Mouse (Mus musculus) limb, embryonic 14.5 days (tissue): ENCODE data around the gene Senp7. TPM values are rescaled to one million over a fixed set of nuclear protein-coding genes. Genes with fewer than 3 reads are reported as not detected.
"Not testable (repeated sequence)": the region's sequence is repeated elsewhere in the genome, so short reads cannot be mapped to it uniquely, and the experiment has no call there.

Experiments used
- ATAC-seq: fragments of 200-750 bp; cut with Nextera tagmentation; 2 replicates; pipeline ENCODE4 v1.8.0; 2017; ENCODE audit warnings: low read depth, moderate number of reproducible peaks, moderate TSS enrichment; ENCODE audit not compliant: low FRiP score
- DNase-seq: peaks from one replicate; pipeline ENCODE4 v3.0.0-alpha.2; 2015; ENCODE audit warnings: low spot score
- H3K27ac ChIP-seq: fragments of 300-500 bp; sonication (generic); replicated peaks from 2 replicates; pipeline ENCODE4 v1.5.1; 2014; ENCODE audit warnings: low read depth, mild to moderate bottlenecking, low read length, moderate library complexity, mixed read lengths
- H3K27me3 ChIP-seq: fragments of 300-500 bp; sonication (generic); 2 replicates; pipeline ENCODE4 v1.6.1; 2014; ENCODE audit warnings: low read length, mixed read lengths; ENCODE audit not compliant: control insufficient read depth, insufficient read depth
- H3K36me3 ChIP-seq: fragments of 300-500 bp; sonication (generic); 2 replicates; pipeline ENCODE4 v1.6.1; 2014; ENCODE audit warnings: mild to moderate bottlenecking, low read length, moderate library complexity, mixed read lengths; ENCODE audit not compliant: control insufficient read depth, insufficient read depth
- H3K4me1 ChIP-seq: fragments of 300-500 bp; sonication (generic); 2 replicates; pipeline ENCODE4 v1.6.1; 2014; ENCODE audit warnings: antibody characterized with exemption, low read length, mixed read lengths; ENCODE audit not compliant: control insufficient read depth, insufficient read depth
- H3K4me2 ChIP-seq: fragments of 300-500 bp; sonication (generic); replicated peaks from 2 replicates; pipeline ENCODE4 v1.6.1; 2014; ENCODE audit warnings: low read depth, mild to moderate bottlenecking, low read length, moderate library complexity; ENCODE audit not compliant: severe bottlenecking
- H3K4me3 ChIP-seq: fragments of 300-500 bp; sonication (generic); replicated peaks from 2 replicates; pipeline ENCODE4 v1.5.1; 2014; ENCODE audit warnings: low read length
- H3K9ac ChIP-seq: fragments of 300-500 bp; sonication (generic); 2 replicates; pipeline ENCODE4 v1.6.1; 2014; ENCODE audit warnings: mild to moderate bottlenecking, low read depth, low read length, moderate library complexity; ENCODE audit not compliant: severe bottlenecking
- H3K9me3 ChIP-seq: fragments of 300-500 bp; sonication (generic); 2 replicates; pipeline ENCODE4 v1.6.1; 2016; ENCODE audit warnings: low read length; ENCODE audit not compliant: control insufficient read depth
- POLR2A ChIP-seq: fragments of 200-500 bp; IDR thresholded peaks from 2 replicates; pipeline ENCODE4 v1.8.0; 2012; ENCODE audit warnings: inconsistent platforms, mild to moderate bottlenecking, moderate library complexity, borderline replicate concordance; ENCODE audit not compliant: insufficient read depth, insufficient read length; ENCODE audit errors: extremely low read depth
- WGBS: fragments of 180-500 bp; shearing (Covaris S2); extraction: QIAGEN DNeasy Blood & Tissue Kit; methylation state at CpG from one replicate; pipeline ENCODE4 v1.1.7; 2014; 5-methylcytosine and 5-hydroxymethylcytosine counted together
- polyA plus RNA-seq, 2 experiments: library from polyadenylated mRNA; depleted of rRNA in 1 of 2; stranded (reverse) in 1 of 2; unstranded in 1 of 2; fragments of >200 nt; fragmentation: Nextera tagmentation in 1 of 2; extraction: Ambion mirVana in 1 of 2; gene quantifications; 2 replicates each; pipeline versions ENCODE4 v1.2.1 to v1.2.3; 2012 to 2014

The Senp7 gene
- polyA plus RNA-seq, 2 experiments: 25.3 to 34.5 TPM

DNA sequence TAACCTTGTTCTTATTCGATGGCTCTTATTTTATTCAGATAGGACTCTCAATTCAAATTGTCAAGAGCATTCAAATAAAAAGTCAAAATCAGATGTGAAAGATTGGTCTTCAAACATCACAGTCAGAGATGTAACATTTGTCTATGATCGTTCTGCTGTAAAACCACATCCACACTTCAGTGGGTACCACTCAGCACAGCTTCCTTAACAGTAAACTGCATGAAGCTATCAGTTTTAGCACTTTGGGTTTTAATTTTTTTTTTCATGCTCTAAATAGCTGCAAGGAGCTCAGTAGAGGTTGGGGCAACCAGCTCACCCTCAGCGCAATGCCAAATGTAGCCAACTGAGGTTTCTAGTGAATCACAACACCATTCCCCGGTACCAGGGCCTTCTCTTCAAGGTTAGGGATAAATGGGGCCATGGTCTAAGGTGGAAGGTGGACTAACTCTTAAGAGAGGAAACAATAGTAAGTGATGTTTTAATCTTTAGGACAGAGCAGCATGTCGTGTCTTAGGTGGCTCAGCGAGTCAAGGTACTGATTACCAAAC is 20.5 kb downstream of the Senp7 start:
- 90% methylated on average over 6 of the region's 6 CpGs for WGBS
- TF ChIP-seq POLR2A: no peak
- no peaks in the 10 kb centered on the region for H3K9me3 ChIP-seq

DNA sequence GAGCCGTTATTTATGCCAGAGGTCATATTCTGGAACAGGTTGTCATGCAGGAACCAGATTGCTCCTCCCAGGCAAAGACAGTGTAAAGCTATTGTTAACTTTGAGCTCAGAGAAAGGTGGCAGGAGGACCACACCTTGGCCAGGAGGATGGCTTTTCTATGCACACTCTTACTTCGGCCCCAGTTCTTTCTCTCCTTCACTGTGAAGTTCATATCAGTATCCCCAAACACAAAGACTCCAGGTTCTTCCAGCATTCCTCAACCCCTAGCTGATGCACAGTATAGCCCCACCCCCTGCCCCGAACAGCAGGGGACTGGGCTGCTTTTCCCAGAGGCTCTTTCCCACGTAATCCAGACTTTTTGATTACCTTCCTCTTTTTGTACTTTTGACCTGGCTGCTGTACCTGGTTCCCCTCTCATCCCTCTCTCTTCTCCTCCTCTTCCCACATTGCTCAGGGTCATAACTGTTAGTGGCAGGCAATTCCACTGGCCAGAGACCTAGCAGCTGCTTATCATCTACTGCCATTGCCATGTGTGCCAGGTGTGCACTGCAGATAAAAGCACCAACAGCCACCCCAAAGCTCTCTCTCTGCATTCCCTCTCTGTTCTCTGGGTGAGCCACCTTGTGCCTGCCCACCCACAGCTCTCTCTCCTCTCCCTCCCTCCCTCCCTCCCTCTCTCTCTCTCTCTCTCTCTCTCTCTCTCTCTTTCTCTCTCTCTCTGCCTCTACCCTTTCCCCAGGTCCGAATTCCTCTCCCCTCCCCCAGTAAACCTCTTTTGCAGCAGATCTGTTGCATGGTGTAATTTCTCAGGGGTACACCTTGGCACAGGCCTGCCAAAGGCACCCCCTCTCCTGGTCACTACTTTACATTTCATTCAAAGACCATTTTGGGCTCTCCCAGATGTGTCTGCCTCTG is 23.4 kb downstream of the Senp7 start:
- Histone ChIP-seq H3K27ac (no peak overlapping the region), H3K4me1 (peaks cover 6% of the 10 kb centered on the region), H3K27me3 (no peaks in the 10 kb centered on the region), H3K36me3 (no peaks in the 10 kb centered on the region), H3K9me3 (no peaks in the 10 kb centered on the region), H3K4me3 (no peak overlapping the region), H3K4me2 (no peak overlapping the region), H3K9ac (no peak overlapping the region)
- DNase-seq (no peak), ATAC-seq (no peak)
- TF ChIP-seq POLR2A: no peak
- 46% methylated on average over 5 of the region's 5 CpGs for WGBS

More for the DNA sequence above, 20.5 kb downstream of the Senp7 start:
- Histone ChIP-seq H3K4me3 (no peak overlapping the region), H3K4me2 (no peak overlapping the region), H3K27ac (no peak overlapping the region), H3K4me1 (no peaks in the 10 kb centered on the region), H3K36me3 (no peaks in the 10 kb centered on the region), H3K27me3 (no peaks in the 10 kb centered on the region), H3K9ac (no peak overlapping the region)
- DNase-seq: no peak
- no peak for ATAC-seq

DNA sequence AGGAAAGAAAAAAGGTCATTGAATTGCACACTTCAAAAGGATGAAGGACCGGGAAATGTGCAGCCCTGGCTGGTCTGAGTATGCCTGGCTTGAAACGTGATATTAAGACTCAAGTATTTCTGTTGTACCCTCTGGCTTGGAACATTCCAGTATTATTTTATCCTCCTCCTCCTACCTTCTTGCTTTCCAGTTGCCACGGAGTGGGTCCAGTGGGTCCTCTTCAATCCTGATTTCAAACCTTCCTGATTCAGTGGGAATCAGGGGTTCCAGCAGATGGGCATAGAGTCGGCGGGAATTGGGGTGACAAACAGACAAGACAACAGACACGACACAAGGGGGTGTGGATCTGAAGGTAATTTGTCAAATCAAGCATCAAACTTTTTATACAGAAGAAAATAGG is 24.4 kb downstream of the Senp7 start:
- 78% methylated on average over 6 of the region's 6 CpGs for WGBS
- Histone ChIP-seq H3K9ac (no peak overlapping the region), H3K9me3 (no peaks in the 10 kb centered on the region), H3K27me3 (no peaks in the 10 kb centered on the region), H3K4me3 (no peak overlapping the region), H3K27ac (no peak overlapping the region), H3K4me1 (peaks cover 10% of the 10 kb centered on the region), H3K4me2 (no peak overlapping the region), H3K36me3 (no peaks in the 10 kb centered on the region)
- no peak for ATAC-seq
- no peak for DNase-seq
- no peak for TF ChIP-seq POLR2A

DNA sequence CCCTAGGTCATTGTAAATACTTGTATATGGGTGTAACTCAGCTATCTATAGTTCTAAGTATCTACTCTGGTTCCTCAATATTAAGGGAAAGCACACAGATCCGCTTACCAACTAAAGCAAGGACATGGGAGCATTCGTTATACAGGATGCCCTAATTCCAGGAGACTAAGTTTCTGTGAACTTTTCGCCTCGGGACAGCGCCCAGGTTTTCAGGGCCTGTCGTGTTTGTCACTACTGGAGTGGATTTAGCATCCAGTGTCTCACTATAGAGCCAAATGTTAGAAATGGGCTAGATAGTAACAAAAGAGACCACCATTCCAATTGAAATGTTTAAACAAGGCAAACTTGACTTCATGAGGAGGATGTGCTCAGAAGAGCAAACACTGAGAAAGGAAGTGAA is 25.0 kb downstream of the Senp7 start:
- ATAC-seq, H3K9me3 ChIP-seq, H3K4me1 ChIP-seq, H3K36me3 ChIP-seq, DNase-seq, H3K4me2 ChIP-seq, H3K9ac ChIP-seq, H3K27me3 ChIP-seq, H3K27ac ChIP-seq, H3K4me3 ChIP-seq: not testable (repeated sequence)
- 85% methylated on average over 6 of the region's 6 CpGs for WGBS

DNA sequence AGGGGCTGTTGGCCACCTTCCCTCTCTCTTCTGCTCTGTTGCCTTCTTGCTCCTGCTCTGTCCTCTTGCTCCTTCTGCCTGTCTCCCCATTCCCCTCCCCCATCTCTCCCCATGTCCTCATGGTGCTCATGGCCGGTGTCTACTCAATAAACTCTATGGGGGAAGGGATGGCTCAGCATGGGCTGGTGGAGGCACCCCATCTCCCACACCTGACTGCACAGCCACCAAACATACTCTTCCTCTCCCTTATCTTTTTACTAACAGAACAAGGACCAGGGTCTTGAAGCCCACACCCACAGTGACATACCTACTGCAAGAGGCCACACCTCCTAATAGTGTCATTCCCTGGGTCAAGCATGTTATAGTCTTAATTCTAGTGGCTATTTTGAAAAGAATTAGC is 26.0 kb downstream of the Senp7 start:
- H3K27ac ChIP-seq: no peak overlapping the region
- WGBS: 80% methylated on average over 1 of the region's 1 CpGs
- H3K9me3 ChIP-seq: no peaks in the 10 kb centered on the region
- H3K4me1 ChIP-seq: peaks cover 10% of the 10 kb centered on the region
- no peak overlapping the region for H3K4me3 ChIP-seq
- H3K27me3 ChIP-seq: no peaks in the 10 kb centered on the region
- H3K9ac ChIP-seq: no peak overlapping the region
- H3K4me2 ChIP-seq: no peak overlapping the region
- ATAC-seq (no peak), DNase-seq (no peak)
- TF ChIP-seq POLR2A: no peak
- H3K36me3 ChIP-seq: no peaks in the 10 kb centered on the region
